Mouse (Mus musculus): ENCODE results near the gene Gm21953.
"Not testable (repeated sequence)": the region's sequence is repeated elsewhere in the genome, so short reads cannot be mapped to it uniquely, and the experiment has no call there.

Gene Gm21953

DNA sequence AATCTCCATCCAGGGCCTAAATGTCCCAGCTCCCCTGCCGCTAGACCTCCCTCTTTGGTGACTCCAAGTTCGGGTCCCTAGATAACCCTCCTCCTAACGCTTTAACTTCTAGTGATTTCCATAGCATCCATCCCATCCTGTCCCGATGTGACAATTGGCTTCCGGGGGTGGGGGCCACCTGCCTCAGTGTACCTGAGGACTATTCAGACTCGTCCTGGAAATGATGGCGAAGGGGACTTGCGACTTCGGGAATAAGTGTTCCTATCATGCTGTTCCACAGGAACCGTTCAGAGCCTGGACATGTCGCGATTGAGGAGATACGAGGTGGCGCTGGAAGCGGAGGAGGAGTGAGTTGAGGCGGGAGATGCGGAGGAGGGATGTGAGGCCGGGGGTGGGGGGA, at the start of gene Gm21953:
Gene Gm21953, plus strand, starts transcription at position 301 of the 400 bp plus-strand sequence.
- DNase-seq, result not testable (repeated sequence)

GRCm38 (mm10) chr4:42255467-42255866, 38.6 kb upstream of the Gm21953 start, which contains the start of gene Ccl21b:
TSS of gene Ccl21b (plus strand) at chr4:42255767.
- not testable (repeated sequence) for DNase-seq

GRCm38 (mm10) chr4:42318034-42318433, 24.0 kb downstream of the Gm21953 start, which contains the start of gene Fam205a3:
TSS of gene Fam205a3 (plus strand) at chr4:42318334.
- DNase-seq, result not testable (repeated sequence)

Data from kidney, postnatal 14 days (tissue).